Mouse (Mus musculus): ENCODE measurements around the gene Tatdn2. TPM values are rescaled to one million over a fixed set of nuclear protein-coding genes. Genes with fewer than 3 reads are reported as not detected.
"Not testable (repeated sequence)": the region's sequence is repeated elsewhere in the genome, so short reads cannot be mapped to it uniquely, and the experiment has no call there.

Tatdn2 gene
- polyA plus RNA-seq, 1 experiment from 2014 or later = 0.95 TPM

- Histone ChIP-seq H3K4me3 (ENCODE audit: low read length) (no peak overlapping the region), H3K9me3 (ENCODE audit: low read length) (peaks cover 6% of the 10 kb centered on the region), H3K4me1 (ENCODE audit: insufficient read depth, low read length) (peaks cover 22% of the 10 kb centered on the region), H3K4me2 (replicated peaks; ENCODE audit: low read depth, low read length) (no peak overlapping the region), H3K27ac (ENCODE audit: low read length) (no peak overlapping the region), H3K9ac (replicated peaks; ENCODE audit: low read length) (no peak overlapping the region), H3K36me3 (ENCODE audit: insufficient read depth, low read length) (no peaks in the 10 kb centered on the region), H3K27me3 (ENCODE audit: insufficient read depth, low read length) (no peaks in the 10 kb centered on the region)
- no peak for ATAC-seq (ENCODE audit: low FRiP score, low TSS enrichment)
- WGBS = 57% methylated on average over 7 of the region's 7 CpGs
Measured at GRCm38 (mm10) chr6:113669821-113670220, 27.0 kb upstream of the Tatdn2 start.

GRCm38 (mm10) chr6:113672029-113672428, 24.8 kb upstream of the Tatdn2 start:
- not testable (repeated sequence) for H3K27me3 ChIP-seq (ENCODE audit: insufficient read depth, low read length); ATAC-seq (ENCODE audit: low FRiP score, low TSS enrichment); H3K4me2 ChIP-seq (replicated peaks; ENCODE audit: low read depth, low read length); H3K27ac ChIP-seq (ENCODE audit: low read length); H3K9ac ChIP-seq (replicated peaks; ENCODE audit: low read length); H3K36me3 ChIP-seq (ENCODE audit: insufficient read depth, low read length); H3K4me3 ChIP-seq (ENCODE audit: low read length); H3K9me3 ChIP-seq (ENCODE audit: low read length)
- H3K4me1 ChIP-seq (ENCODE audit: insufficient read depth, low read length) = peaks cover 22% of the 10 kb centered on the region
- WGBS = 84% methylated on average over 1 of the region's 1 CpGs

- Histone ChIP-seq H3K4me2 (replicated peaks; ENCODE audit: low read depth, low read length) (no peak overlapping the region), H3K27ac (ENCODE audit: low read length) (no peak overlapping the region), H3K36me3 (ENCODE audit: insufficient read depth, low read length) (no peaks in the 10 kb centered on the region), H3K4me3 (ENCODE audit: low read length) (no peak overlapping the region), H3K4me1 (ENCODE audit: insufficient read depth, low read length) (peaks cover 17% of the 10 kb centered on the region), H3K9ac (replicated peaks; ENCODE audit: low read length) (no peak overlapping the region), H3K9me3 (ENCODE audit: low read length) (peaks cover 6% of the 10 kb centered on the region), H3K27me3 (ENCODE audit: insufficient read depth, low read length) (no peaks in the 10 kb centered on the region)
- no peak for ATAC-seq (ENCODE audit: low FRiP score, low TSS enrichment)
- 83% methylated on average over 6 of the region's 6 CpGs for WGBS
Measured at GRCm38 (mm10) chr6:113672989-113673388, 23.9 kb upstream of the Tatdn2 start.

GRCm38 (mm10) chr6:113675234-113675633, 21.6 kb upstream of the Tatdn2 start:
- H3K4me3 ChIP-seq (ENCODE audit: low read length) = no peak overlapping the region
- ATAC-seq (ENCODE audit: low FRiP score, low TSS enrichment) = no peak
- no peak overlapping the region for H3K9ac ChIP-seq (replicated peaks; ENCODE audit: low read length)
- H3K27me3 ChIP-seq (ENCODE audit: insufficient read depth, low read length) = no peaks in the 10 kb centered on the region
- H3K9me3 ChIP-seq (ENCODE audit: low read length) = peaks cover 6% of the 10 kb centered on the region
- 77% methylated on average over 4 of the region's 4 CpGs for WGBS
- H3K4me2 ChIP-seq (replicated peaks; ENCODE audit: low read depth, low read length) = no peak overlapping the region
- no peaks in the 10 kb centered on the region for H3K36me3 ChIP-seq (ENCODE audit: insufficient read depth, low read length)
- H3K27ac ChIP-seq (ENCODE audit: low read length) = no peak overlapping the region
- no peaks in the 10 kb centered on the region; the same call in 1 of the 2 replicates for H3K4me1 ChIP-seq (ENCODE audit: insufficient read depth, low read length)

GRCm38 (mm10) chr6:113675991-113676390, 20.9 kb upstream of the Tatdn2 start:
- Histone ChIP-seq H3K27ac (ENCODE audit: low read length) (no peak overlapping the region), H3K4me2 (replicated peaks; ENCODE audit: low read depth, low read length) (no peak overlapping the region), H3K27me3 (ENCODE audit: insufficient read depth, low read length) (no peaks in the 10 kb centered on the region), H3K36me3 (ENCODE audit: insufficient read depth, low read length) (no peaks in the 10 kb centered on the region), H3K4me1 (ENCODE audit: insufficient read depth, low read length) (no peaks in the 10 kb centered on the region; the same call in 1 of the 2 replicates), H3K9me3 (ENCODE audit: low read length) (peaks cover 6% of the 10 kb centered on the region), H3K9ac (replicated peaks; ENCODE audit: low read length) (no peak overlapping the region), H3K4me3 (ENCODE audit: low read length) (no peak overlapping the region)
- no peak for ATAC-seq (ENCODE audit: low FRiP score, low TSS enrichment)
- WGBS = 96% methylated on average over 9 of the region's 9 CpGs

GRCm38 (mm10) chr6:113677070-113677734, 19.6 kb upstream of the Tatdn2 start:
- no peaks in the 10 kb centered on the region for H3K27me3 ChIP-seq (ENCODE audit: insufficient read depth, low read length)
- H3K36me3 ChIP-seq (ENCODE audit: insufficient read depth, low read length) = no peaks in the 10 kb centered on the region
- WGBS = 30% methylated on average over 14 of the region's 14 CpGs
- no peaks in the 10 kb centered on the region; the same call in 1 of the 2 replicates for H3K4me1 ChIP-seq (ENCODE audit: insufficient read depth, low read length)
- H3K27ac ChIP-seq (ENCODE audit: low read length) = no peak overlapping the region
- no peak overlapping the region for H3K9ac ChIP-seq (replicated peaks; ENCODE audit: low read length)
- no peak overlapping the region for H3K4me3 ChIP-seq (ENCODE audit: low read length)
- ATAC-seq (ENCODE audit: low FRiP score, low TSS enrichment) = no peak
- H3K9me3 ChIP-seq (ENCODE audit: low read length) = no peaks in the 10 kb centered on the region
- H3K4me2 ChIP-seq (replicated peaks; ENCODE audit: low read depth, low read length) = no peak overlapping the region

- H3K27ac ChIP-seq (ENCODE audit: low read length) = no peak overlapping the region
- no peak for ATAC-seq (ENCODE audit: low FRiP score, low TSS enrichment)
- WGBS = 79% methylated on average over 14 of the region's 14 CpGs
- no peak overlapping the region for H3K4me3 ChIP-seq (ENCODE audit: low read length)
- H3K27me3 ChIP-seq (ENCODE audit: insufficient read depth, low read length) = no peaks in the 10 kb centered on the region
- no peaks in the 10 kb centered on the region for H3K9me3 ChIP-seq (ENCODE audit: low read length)
- no peaks in the 10 kb centered on the region; the same call in 1 of the 2 replicates for H3K4me1 ChIP-seq (ENCODE audit: insufficient read depth, low read length)
- H3K9ac ChIP-seq (replicated peaks; ENCODE audit: low read length) = no peak overlapping the region
- no peaks in the 10 kb centered on the region for H3K36me3 ChIP-seq (ENCODE audit: insufficient read depth, low read length)
- no peak overlapping the region for H3K4me2 ChIP-seq (replicated peaks; ENCODE audit: low read depth, low read length)
Measured at GRCm38 (mm10) chr6:113678246-113679012, 18.4 kb upstream of the Tatdn2 start.

GRCm38 (mm10) chr6:113679993-113680566, 16.8 kb upstream of the Tatdn2 start:
- H3K9ac ChIP-seq (replicated peaks; ENCODE audit: low read length) = no peak overlapping the region
- no peak for ATAC-seq (ENCODE audit: low FRiP score, low TSS enrichment)
- H3K4me2 ChIP-seq (replicated peaks; ENCODE audit: low read depth, low read length) = no peak overlapping the region
- no peaks in the 10 kb centered on the region for H3K27me3 ChIP-seq (ENCODE audit: insufficient read depth, low read length)
- WGBS = 82% methylated on average over 9 of the region's 9 CpGs
- no peak overlapping the region for H3K4me3 ChIP-seq (ENCODE audit: low read length)
- H3K9me3 ChIP-seq (ENCODE audit: low read length) = no peaks in the 10 kb centered on the region
- no peaks in the 10 kb centered on the region; the same call in 1 of the 2 replicates for H3K4me1 ChIP-seq (ENCODE audit: insufficient read depth, low read length)
- no peak overlapping the region for H3K27ac ChIP-seq (ENCODE audit: low read length)
- H3K36me3 ChIP-seq (ENCODE audit: insufficient read depth, low read length) = no peaks in the 10 kb centered on the region

GRCm38 (mm10) chr6:113681271-113681670, 15.6 kb upstream of the Tatdn2 start:
- Histone ChIP-seq H3K4me2 (replicated peaks; ENCODE audit: low read depth, low read length) (no peak overlapping the region), H3K9ac (replicated peaks; ENCODE audit: low read length) (no peak overlapping the region), H3K9me3 (ENCODE audit: low read length) (no peaks in the 10 kb centered on the region), H3K27me3 (ENCODE audit: insufficient read depth, low read length) (no peaks in the 10 kb centered on the region), H3K27ac (ENCODE audit: low read length) (no peak overlapping the region), H3K4me1 (ENCODE audit: insufficient read depth, low read length) (no peaks in the 10 kb centered on the region; the same call in 1 of the 2 replicates), H3K4me3 (ENCODE audit: low read length) (no peak overlapping the region), H3K36me3 (ENCODE audit: insufficient read depth, low read length) (no peaks in the 10 kb centered on the region)
- WGBS = 22% methylated on average over 4 of the region's 4 CpGs
- ATAC-seq (ENCODE audit: low FRiP score, low TSS enrichment) = peak; percentile 73

All from kidney, embryonic 16.5 days (tissue).